In genomic region chr1:20248169-20248568, GRCm38 (mm10) we compare ENCODE assay signal across 13 mouse cellular contexts.
"Had no signal": no experiment of that assay in that cellular context is flagged by ENCODE, and none has a peak within 500 bp of the region (broad histone marks: within the 10 kb centered on the region; RNA-seq: fewer than 3 reads in every experiment).

No protein-coding gene starts in this region.

- H3K9me3 ChIP-seq: midbrain, embryonic 13.5 days; midbrain, embryonic 15.5 days; neural tube, embryonic 12.5 days; stomach, embryonic 15.5 days had no signal

- H3K4me1 ChIP-seq: midbrain, embryonic 13.5 days; midbrain, embryonic 15.5 days; neural tube, embryonic 12.5 days; stomach, embryonic 15.5 days had no signal

- H3K27me3 ChIP-seq: midbrain, embryonic 13.5 days; midbrain, embryonic 15.5 days; neural tube, embryonic 12.5 days; stomach, embryonic 15.5 days had no signal

- H3K36me3 ChIP-seq: midbrain, embryonic 13.5 days; midbrain, embryonic 15.5 days; neural tube, embryonic 12.5 days; stomach, embryonic 15.5 days had no signal

- DNase-seq: lung, adult 18-20 months; lung, embryonic 14.5 days; lung, postnatal 10 days; lung, postnatal 4 days; right cerebral cortex, postnatal 14 days; thymus, adult 2 months; thymus, postnatal 25 days; thymus, postnatal 4 days had no signal

- H3K9ac ChIP-seq: lung, embryonic 14.5 days; midbrain, embryonic 13.5 days; midbrain, embryonic 15.5 days; neural tube, embryonic 12.5 days; stomach, embryonic 15.5 days had no signal

- ATAC-seq: midbrain, embryonic 13.5 days; midbrain, embryonic 15.5 days had no signal

- H3K27ac ChIP-seq: midbrain, embryonic 13.5 days; midbrain, embryonic 15.5 days; neural tube, embryonic 12.5 days; stomach, embryonic 15.5 days had no signal

- H3K4me2 ChIP-seq: lung, embryonic 14.5 days; midbrain, embryonic 11.5 days; midbrain, embryonic 13.5 days; midbrain, embryonic 15.5 days; neural tube, embryonic 12.5 days; stomach, embryonic 15.5 days had no signal

- H3K4me3 ChIP-seq: midbrain, embryonic 13.5 days; midbrain, embryonic 15.5 days; neural tube, embryonic 12.5 days; stomach, embryonic 15.5 days had no signal
